Mouse (Mus musculus) c-Kit-positive CD71-negative TER-119-negative erythroid progenitor cells, embryonic 14.5 days (primary cell): ENCODE data around the gene Birc6.

ENCODE experiments used
- DNase-seq: peaks from one replicate; pipeline ENCODE4 v3.0.0-alpha.2; 2013; ENCODE audit warnings: low read depth

Gene Birc6

GRCm38 (mm10) chr17:74527729-74528607 is at the start of gene Birc6:
Birc6 (plus strand) TSS chr17:74528295.
- peak; percentile 98 for DNase-seq

GRCm38 (mm10) chr17:74480361-74481069 is 47.6 kb upstream of the Birc6 start:
- DNase-seq: no peak

GRCm38 (mm10) chr17:74489024-74489900 is 38.8 kb upstream of the Birc6 start, which contains the start of gene Yipf4:
Yipf4 (plus strand) TSS chr17:74489493.
- DNase-seq: peak; percentile 96

DNA sequence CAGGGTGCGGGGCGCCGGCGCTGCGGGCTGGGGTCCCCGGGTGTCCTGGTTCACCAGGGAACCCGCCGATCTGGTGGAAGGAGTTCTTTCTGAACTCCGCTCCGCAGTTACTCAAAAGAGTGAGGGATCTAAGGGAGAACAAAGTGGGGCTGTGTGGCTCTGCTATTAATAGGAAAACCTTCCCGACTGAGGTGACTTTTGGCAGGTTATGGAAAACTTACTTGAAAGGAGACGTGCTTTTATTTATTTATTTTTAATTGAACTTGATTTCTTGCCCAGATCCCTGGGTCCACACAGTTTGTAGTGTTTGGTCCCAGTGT is 38.2 kb upstream of the Birc6 start:
- DNase-seq: no peak

GRCm38 (mm10) chr17:74491565-74491964 is 36.5 kb upstream of the Birc6 start:
- DNase-seq: no peak

GRCm38 (mm10) chr17:74500204-74500603 is 27.9 kb upstream of the Birc6 start:
- DNase-seq: no peak

DNA sequence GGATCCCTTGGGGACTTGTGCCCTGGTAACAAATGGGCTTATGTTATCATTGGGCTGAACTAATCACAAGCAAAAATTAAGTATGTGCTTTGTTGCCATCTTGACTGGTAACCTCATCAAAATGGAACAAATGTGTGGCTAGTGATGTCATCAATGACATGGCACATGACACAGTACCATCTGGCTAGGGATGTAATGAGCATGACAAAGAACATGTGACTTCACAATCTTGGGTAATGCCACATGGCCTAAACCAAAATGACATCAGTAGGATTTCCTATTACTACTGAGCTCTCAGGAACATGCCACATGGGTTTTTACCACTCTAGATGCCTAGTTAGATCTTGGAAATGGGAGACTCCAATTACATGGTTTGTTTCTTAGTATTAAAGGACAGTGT is 27.0 kb upstream of the Birc6 start:
- DNase-seq: no peak

DNA sequence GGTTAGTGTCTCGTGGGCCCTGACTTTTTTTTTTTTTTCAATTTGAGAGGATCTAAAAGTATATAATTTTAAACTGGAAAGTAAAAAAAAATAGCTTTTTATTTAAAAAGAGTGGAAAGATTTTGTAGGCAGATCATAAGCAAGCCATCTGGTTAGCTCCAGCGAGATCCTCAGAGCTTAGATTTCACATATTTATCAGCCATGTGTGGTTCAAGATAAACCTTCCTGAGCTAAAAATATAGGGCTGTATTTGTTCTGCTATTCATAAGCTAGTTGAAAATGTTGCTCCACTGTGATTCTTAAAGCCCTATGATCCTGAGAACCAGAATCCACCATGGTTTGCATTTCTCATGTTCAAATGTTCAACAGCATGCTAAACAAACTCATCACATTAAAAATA is 20.2 kb upstream of the Birc6 start:
- DNase-seq: no peak

- no peak for DNase-seq
These were observed 19.5 kb upstream of the Birc6 start for GRCm38 (mm10) chr17:74508600-74508999.

GRCm38 (mm10) chr17:74512308-74512707 is 15.8 kb upstream of the Birc6 start:
- no peak for DNase-seq

DNA sequence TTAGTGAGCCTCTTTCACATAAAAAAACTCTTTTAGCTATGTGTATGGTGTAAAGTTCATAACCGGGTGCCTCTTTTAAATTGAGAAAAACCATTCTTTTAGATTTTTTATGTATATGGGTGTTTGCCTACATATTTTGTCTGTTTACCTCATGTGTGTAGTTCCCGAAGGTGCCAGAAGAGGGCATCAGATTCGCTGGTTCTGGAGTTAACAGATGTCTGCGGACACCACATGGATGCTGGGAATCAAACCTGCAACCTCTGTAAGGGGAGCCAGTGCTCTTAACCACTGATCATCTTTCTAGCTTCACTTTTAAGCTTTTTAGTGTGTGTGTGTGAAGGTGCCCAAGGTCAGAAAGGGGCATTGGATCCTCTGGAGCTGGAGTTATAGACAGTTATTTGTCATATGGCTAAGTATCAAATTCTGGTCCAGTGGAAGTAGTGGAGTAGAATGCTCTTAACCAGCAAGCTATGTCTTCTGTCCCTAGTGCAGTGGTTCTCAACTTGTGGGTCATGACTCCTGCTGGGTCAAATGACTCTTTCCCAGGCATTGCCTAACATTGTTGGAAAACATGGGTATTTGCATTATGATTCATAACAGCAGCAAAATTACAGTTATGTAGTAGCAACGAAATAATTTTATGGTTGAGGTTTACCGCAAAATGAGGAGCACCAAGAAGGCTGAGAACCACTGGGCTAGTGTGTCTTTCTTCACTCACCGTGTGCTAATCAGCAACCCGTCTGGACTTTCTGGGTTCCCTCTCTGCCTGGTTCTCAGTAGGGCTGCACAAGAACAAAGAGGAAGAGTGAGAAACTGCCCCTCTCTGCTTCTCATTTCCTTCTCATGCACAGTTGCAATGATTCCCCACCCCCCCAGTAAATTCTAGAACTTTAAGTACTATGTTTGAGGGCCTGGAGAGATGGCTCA is 5.0 kb upstream of the Birc6 start:
- DNase-seq: no peak

- DNase-seq: no peak
These were observed 2.0 kb upstream of the Birc6 start for GRCm38 (mm10) chr17:74526117-74526516.

GRCm38 (mm10) chr17:74526806-74527653 is 1.1 kb upstream of the Birc6 start:
- no peak for DNase-seq

GRCm38 (mm10) chr17:74528648-74529532 is 795 bp downstream of the Birc6 start:
- no peak for DNase-seq

- DNase-seq: no peak
These were observed 1.4 kb downstream of the Birc6 start for GRCm38 (mm10) chr17:74529533-74529824.

DNA sequence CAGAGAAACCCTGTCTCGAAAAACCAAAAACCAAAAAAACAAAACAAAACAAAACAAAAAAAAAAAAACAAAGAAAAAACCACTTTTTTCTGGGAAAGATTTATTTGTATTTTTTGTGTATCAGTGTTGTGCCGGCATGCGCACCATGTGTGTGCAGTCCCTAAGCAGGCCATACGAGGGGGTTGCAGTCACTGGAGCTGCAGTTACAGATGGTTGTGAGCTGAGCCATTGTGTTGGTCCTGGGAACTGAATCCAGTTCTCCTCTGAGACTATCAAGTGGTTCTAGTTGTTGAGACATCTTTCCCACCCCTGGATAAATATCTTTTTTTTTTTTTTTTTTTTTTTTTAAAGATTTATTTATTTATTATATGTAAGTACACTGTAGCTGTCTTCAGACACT is 6.9 kb downstream of the Birc6 start:
- no peak for DNase-seq

DNA sequence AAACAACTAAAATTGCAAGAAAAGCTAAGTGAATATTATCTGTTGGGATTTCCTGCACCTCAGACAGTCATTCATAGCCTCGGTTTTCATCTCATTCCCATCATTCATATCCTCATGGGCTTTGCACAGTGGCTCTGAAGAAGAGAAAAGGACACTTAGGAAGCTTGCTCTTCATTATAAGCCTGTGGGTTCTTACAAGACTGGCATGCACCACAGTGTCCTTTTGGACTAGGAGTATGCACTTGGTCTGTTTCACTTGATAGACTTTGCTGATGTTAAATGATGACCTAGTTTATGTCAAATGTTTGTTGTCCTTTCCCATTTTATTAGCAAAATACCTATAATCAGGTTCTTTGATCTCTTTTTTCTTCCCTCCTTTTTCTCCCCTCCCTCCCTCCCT is 9.4 kb downstream of the Birc6 start:
- no peak for DNase-seq

GRCm38 (mm10) chr17:74543615-74544014 is 15.5 kb downstream of the Birc6 start:
- no peak for DNase-seq

- DNase-seq: no peak
These were observed 26.0 kb downstream of the Birc6 start for GRCm38 (mm10) chr17:74554118-74554517.

GRCm38 (mm10) chr17:74559891-74560290 is 31.8 kb downstream of the Birc6 start:
- DNase-seq: no peak
